Mouse (Mus musculus) ES-Bruce4 (cell line): ENCODE data around the gene Cpvl. TPM values are rescaled to one million over a fixed set of nuclear protein-coding genes. Genes with fewer than 3 reads are reported as not detected.

Source experiments
- H3K27ac ChIP-seq: 2 replicates; pipeline ENCODE4 v1.5.1; 2012; ENCODE audit warnings: low read length, inconsistent platforms; ENCODE audit not compliant: insufficient read depth
- H3K27me3 ChIP-seq: 2 replicates; pipeline ENCODE4 v1.6.1; 2012; ENCODE audit warnings: mild to moderate bottlenecking, low read length, inconsistent platforms; ENCODE audit not compliant: control insufficient read depth, poor library complexity, insufficient read depth, severe bottlenecking
- H3K36me3 ChIP-seq: 2 replicates; pipeline ENCODE4 v1.6.1; 2012; ENCODE audit warnings: inconsistent platforms, mild to moderate bottlenecking, low read length, moderate library complexity; ENCODE audit not compliant: control insufficient read depth, poor library complexity, insufficient read depth, severe bottlenecking
- H3K4me1 ChIP-seq: one replicate; pipeline ENCODE4 v1.8.1; 2011; ENCODE audit warnings: low read length; ENCODE audit not compliant: control insufficient read depth, insufficient read depth
- H3K4me3 ChIP-seq: 2 replicates; pipeline ENCODE4 v1.5.1; 2011; ENCODE audit warnings: low read depth, mild to moderate bottlenecking, low read length
- H3K9ac ChIP-seq: 2 replicates; pipeline ENCODE4 v1.6.1; 2012; ENCODE audit warnings: low read depth, mild to moderate bottlenecking, inconsistent platforms; ENCODE audit not compliant: poor library complexity, severe bottlenecking
- H3K9me3 ChIP-seq: replicated peaks from 2 replicates; pipeline ENCODE4 v1.6.1; 2012; ENCODE audit warnings: mild to moderate bottlenecking, low read length, inconsistent platforms; ENCODE audit not compliant: control insufficient read depth, poor library complexity, insufficient read depth, severe bottlenecking
- CTCF ChIP-seq: IDR thresholded peaks from one replicate; pipeline ENCODE4 v1.8.1; 2011; ENCODE audit warnings: low read depth, low read length
- EP300 ChIP-seq: IDR thresholded peaks from 2 replicates; pipeline ENCODE4 v1.6.1; 2011; ENCODE audit warnings: low read depth, low read length; ENCODE audit not compliant: insufficient read depth
- POLR2A ChIP-seq: IDR thresholded peaks from one replicate; pipeline ENCODE4 v1.8.1; 2011; ENCODE audit warnings: low read length; ENCODE audit not compliant: insufficient read depth
- polyA plus RNA-seq: library from polyadenylated mRNA; stranded (reverse); fragments of >200 nt; gene quantifications from 2 replicates; pipeline ENCODE4 v1.2.4, GENCODE M21; 2011; ENCODE audit warnings: low read depth; ENCODE audit not compliant: missing spikeins, insufficient read depth, insufficient read length

Cpvl gene
- polyA plus RNA-seq, 1 experiment, result not detected

- Histone ChIP-seq H3K27me3 (no peaks in the 10 kb centered on the region), H3K9ac (no peak overlapping the region), H3K4me1 (no peaks in the 10 kb centered on the region), H3K36me3 (no peaks in the 10 kb centered on the region), H3K9me3 (no peaks in the 10 kb centered on the region), H3K27ac (no peak overlapping the region), H3K4me3 (no peak overlapping the region)
- no peak for TF ChIP-seq CTCF
- TF ChIP-seq POLR2A, result no peak
- no peak for TF ChIP-seq EP300
Observed at GRCm38 (mm10) chr6:53980817-53981480, 2.5 kb upstream of the Cpvl start.

- Histone ChIP-seq H3K4me1 (no peaks in the 10 kb centered on the region), H3K27ac (no peak overlapping the region), H3K9ac (no peak overlapping the region), H3K27me3 (no peaks in the 10 kb centered on the region), H3K4me3 (no peak overlapping the region), H3K36me3 (no peaks in the 10 kb centered on the region), H3K9me3 (no peaks in the 10 kb centered on the region)
- TF ChIP-seq EP300 (no peak), CTCF (no peak), POLR2A (no peak)
Observed at GRCm38 (mm10) chr6:53974040-53974439, 4.4 kb downstream of the Cpvl start.

- no peak for TF ChIP-seq EP300
- no peak for TF ChIP-seq CTCF
- no peak for TF ChIP-seq POLR2A
- Histone ChIP-seq H3K27me3 (no peaks in the 10 kb centered on the region), H3K9me3 (no peaks in the 10 kb centered on the region), H3K9ac (no peak overlapping the region), H3K27ac (no peak overlapping the region), H3K4me3 (no peak overlapping the region), H3K4me1 (no peaks in the 10 kb centered on the region), H3K36me3 (no peaks in the 10 kb centered on the region)
Observed at GRCm38 (mm10) chr6:53973468-53973867, 5.0 kb downstream of the Cpvl start.

GRCm38 (mm10) chr6:53972238-53972743 is 6.2 kb downstream of the Cpvl start:
- Histone ChIP-seq H3K36me3 (no peaks in the 10 kb centered on the region), H3K4me1 (no peaks in the 10 kb centered on the region), H3K9me3 (no peaks in the 10 kb centered on the region), H3K27me3 (no peaks in the 10 kb centered on the region), H3K4me3 (no peak overlapping the region), H3K9ac (no peak overlapping the region), H3K27ac (no peak overlapping the region)
- no peak for TF ChIP-seq EP300
- TF ChIP-seq CTCF, result no peak
- no peak for TF ChIP-seq POLR2A

- Histone ChIP-seq H3K9me3 (no peaks in the 10 kb centered on the region), H3K9ac (no peak overlapping the region), H3K4me1 (no peaks in the 10 kb centered on the region), H3K4me3 (no peak overlapping the region), H3K36me3 (no peaks in the 10 kb centered on the region), H3K27me3 (no peaks in the 10 kb centered on the region), H3K27ac (no peak overlapping the region)
- TF ChIP-seq EP300 (no peak), POLR2A (no peak), CTCF (no peak)
Observed at GRCm38 (mm10) chr6:53971729-53972128, 6.7 kb downstream of the Cpvl start.

- Histone ChIP-seq H3K27ac (no peak overlapping the region), H3K27me3 (no peaks in the 10 kb centered on the region), H3K36me3 (no peaks in the 10 kb centered on the region), H3K4me1 (no peaks in the 10 kb centered on the region), H3K4me3 (no peak overlapping the region), H3K9me3 (no peaks in the 10 kb centered on the region), H3K9ac (no peak overlapping the region)
- TF ChIP-seq CTCF (no peak), POLR2A (no peak), EP300 (no peak)
Observed at GRCm38 (mm10) chr6:53969081-53969480, 9.4 kb downstream of the Cpvl start.
